Mouse (Mus musculus): Measurements from ENCODE around the gene Map3k4. TPM values are rescaled to one million over a fixed set of nuclear protein-coding genes. Genes with fewer than 3 reads are reported as not detected.

Map3k4 gene
- polyA plus RNA-seq, 1 experiment from 2014 or later: 54.1 TPM

DNA sequence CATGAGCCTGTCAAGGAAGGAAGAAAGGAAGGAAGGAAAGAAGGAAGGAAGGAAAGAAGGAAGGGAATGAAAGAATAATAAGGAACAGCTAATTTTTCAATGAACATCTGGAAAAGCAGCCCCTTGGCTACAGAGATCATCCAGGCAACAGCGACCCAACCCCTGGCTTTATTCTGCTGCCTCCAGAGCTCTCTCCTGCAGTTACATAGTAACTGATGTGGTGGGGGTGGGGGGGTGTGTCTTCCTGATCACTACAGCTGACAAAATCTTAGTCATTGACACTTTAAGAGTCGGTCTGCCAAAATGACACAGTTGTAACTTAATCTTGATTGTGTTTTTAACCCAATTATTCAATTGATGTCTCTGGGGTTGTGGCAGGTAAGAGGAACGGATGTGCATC lies 132.3 kb downstream of the Map3k4 start:
- ATAC-seq (ENCODE audit: low FRiP score): no peak
- no peak overlapping the region for H3K4me2 ChIP-seq
- no peak overlapping the region for H3K4me3 ChIP-seq (replicated peaks)
- H3K27me3 ChIP-seq: no peaks in the 10 kb centered on the region
- H3K4me1 ChIP-seq: peaks cover 11% of the 10 kb centered on the region
- no peak overlapping the region for H3K9ac ChIP-seq
- H3K9me3 ChIP-seq: no peaks in the 10 kb centered on the region
- H3K36me3 ChIP-seq (replicated peaks): peaks cover 2% of the 10 kb centered on the region; the same call in 1 of the 2 replicates
- H3K27ac ChIP-seq: no peak overlapping the region
- 89% methylated on average over 3 of the region's 3 CpGs for WGBS

DNA sequence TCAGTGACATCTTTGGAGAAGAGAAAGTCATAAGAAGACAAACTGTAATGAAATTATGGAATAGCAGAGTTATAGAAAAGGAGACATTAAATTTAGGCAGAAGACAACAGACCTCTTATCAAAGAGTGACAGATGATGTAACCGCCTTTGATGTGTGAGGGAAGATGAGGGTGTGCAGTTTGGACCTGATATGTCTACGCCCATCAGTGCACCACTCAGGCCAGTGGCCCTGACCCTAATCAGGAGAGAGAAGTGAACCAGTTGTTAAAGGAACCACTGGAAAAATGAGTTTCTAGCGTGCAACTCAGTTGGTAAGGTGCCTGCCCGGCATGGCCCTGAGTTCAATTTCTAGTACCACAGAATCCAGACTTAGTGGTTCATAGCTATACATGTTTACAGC lies 132.7 kb downstream of the Map3k4 start:
- no peak overlapping the region for H3K9ac ChIP-seq
- no peaks in the 10 kb centered on the region for H3K9me3 ChIP-seq
- H3K4me2 ChIP-seq: no peak overlapping the region
- H3K27ac ChIP-seq: no peak overlapping the region
- no peak for ATAC-seq (ENCODE audit: low FRiP score)
- no peaks in the 10 kb centered on the region for H3K27me3 ChIP-seq
- H3K36me3 ChIP-seq (replicated peaks): peaks cover 2% of the 10 kb centered on the region; the same call in 1 of the 2 replicates
- 96% methylated on average over 4 of the region's 4 CpGs for WGBS
- peaks cover 11% of the 10 kb centered on the region for H3K4me1 ChIP-seq
- no peak overlapping the region for H3K4me3 ChIP-seq (replicated peaks)

DNA sequence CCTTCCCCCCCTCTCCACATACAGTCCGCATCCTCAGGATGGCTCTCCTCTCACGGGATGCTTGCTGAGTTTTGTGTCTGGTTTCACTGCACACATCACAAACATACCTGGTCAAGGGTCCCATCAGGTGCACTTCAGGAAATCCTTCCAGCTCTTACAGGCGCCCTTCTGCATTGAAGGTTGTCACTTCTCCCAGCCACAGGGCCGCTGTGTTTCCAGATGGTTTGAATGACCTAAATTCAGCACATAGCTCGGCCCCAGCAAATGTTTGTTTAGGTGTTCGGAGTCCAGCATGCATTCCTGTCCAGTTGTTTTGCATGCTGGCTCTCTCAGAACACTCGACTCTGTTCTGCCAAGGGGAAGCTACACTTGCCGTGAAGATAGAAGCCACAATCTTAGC lies 134.3 kb downstream of the Map3k4 start:
- WGBS: 85% methylated on average over 8 of the region's 8 CpGs
- no peak overlapping the region for H3K4me2 ChIP-seq
- no peaks in the 10 kb centered on the region for H3K9me3 ChIP-seq
- no peak for ATAC-seq (ENCODE audit: low FRiP score)
- no peaks in the 10 kb centered on the region for H3K27me3 ChIP-seq
- H3K27ac ChIP-seq: no peak overlapping the region
- peaks cover 11% of the 10 kb centered on the region for H3K4me1 ChIP-seq
- H3K9ac ChIP-seq: no peak overlapping the region
- no peak overlapping the region for H3K4me3 ChIP-seq (replicated peaks)
- peaks cover 4% of the 10 kb centered on the region for H3K36me3 ChIP-seq (replicated peaks)

DNA sequence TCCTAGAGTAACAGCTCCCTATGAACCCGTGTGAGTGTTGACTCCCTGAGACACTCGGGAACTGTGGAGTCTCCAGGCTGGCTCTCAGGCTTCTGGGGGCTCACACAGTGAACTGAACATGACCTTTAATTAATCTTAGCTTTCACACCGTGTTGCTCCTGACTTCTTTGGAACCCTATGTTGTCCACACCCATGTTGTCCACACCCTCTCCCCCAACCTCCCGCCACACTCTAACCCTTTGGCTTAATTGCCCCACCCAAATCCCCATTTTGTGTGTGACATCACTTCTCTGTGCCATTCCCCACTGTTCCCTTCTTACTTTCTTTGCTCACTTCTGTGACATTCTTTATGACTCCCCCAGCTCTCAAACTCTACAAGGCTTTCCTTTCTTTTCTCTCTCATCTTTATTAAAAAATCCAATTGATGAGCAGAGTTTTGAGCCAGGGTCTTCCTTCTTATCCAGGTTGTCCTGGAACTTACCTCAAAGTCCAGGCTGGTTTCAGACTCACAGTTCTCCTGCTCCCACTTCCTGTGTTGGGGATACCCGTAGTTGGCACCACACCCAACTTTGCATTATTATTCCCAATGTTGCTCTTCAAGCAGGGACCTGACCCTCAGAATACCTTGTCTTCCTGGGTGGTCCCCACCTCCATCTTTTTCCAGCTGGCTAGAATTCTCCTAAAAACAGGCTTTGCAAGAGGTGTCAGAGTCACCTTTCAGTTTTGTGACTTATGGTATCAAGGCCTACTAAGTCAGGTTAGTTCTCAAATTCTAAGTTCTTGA lies 135.7 kb downstream of the Map3k4 start:
- no peak for ATAC-seq (ENCODE audit: low FRiP score)
- H3K27me3 ChIP-seq: no peaks in the 10 kb centered on the region
- 84% methylated on average over 5 of the region's 5 CpGs for WGBS
- no peak overlapping the region for H3K4me3 ChIP-seq (replicated peaks)
- peaks cover 8% of the 10 kb centered on the region for H3K4me1 ChIP-seq
- H3K9me3 ChIP-seq: no peaks in the 10 kb centered on the region
- H3K36me3 ChIP-seq (replicated peaks): peaks cover 4% of the 10 kb centered on the region
- no peak overlapping the region for H3K4me2 ChIP-seq
- H3K9ac ChIP-seq: no peak overlapping the region
- no peak overlapping the region for H3K27ac ChIP-seq

DNA sequence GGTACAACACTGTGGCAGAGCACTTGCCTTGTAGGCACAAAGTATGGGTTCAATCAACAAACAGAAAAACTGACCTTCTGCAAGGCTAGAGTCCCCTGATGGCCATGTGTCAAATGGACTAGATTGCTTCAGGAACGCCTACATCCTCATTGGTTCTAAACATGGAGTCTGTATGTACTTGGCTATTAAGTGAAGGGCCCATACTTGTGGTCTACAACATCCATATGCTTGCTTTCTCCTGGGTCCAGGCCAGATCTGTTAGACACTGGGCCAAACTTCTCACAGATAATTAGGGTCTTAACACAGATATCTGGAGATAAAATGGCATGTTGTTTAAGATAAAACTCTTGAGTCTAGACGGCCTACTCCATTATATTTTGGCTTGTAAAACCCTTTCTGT lies 138.8 kb downstream of the Map3k4 start:
- Histone ChIP-seq H3K9me3 (peaks cover 5% of the 10 kb centered on the region; the same call in 1 of the 2 replicates), H3K27ac (no peak overlapping the region), H3K4me2 (no peak overlapping the region), H3K4me1 (0 out of 2 replicates have a peak, but pooled peaks cover 2% of the 10 kb centered on the region), H3K36me3 (replicated peaks) (peaks cover 9% of the 10 kb centered on the region), H3K27me3 (no peaks in the 10 kb centered on the region), H3K4me3 (replicated peaks) (no peak overlapping the region), H3K9ac (no peak overlapping the region)
- 97% methylated on average over 2 of the region's 2 CpGs for WGBS
- no peak for ATAC-seq (ENCODE audit: low FRiP score)

DNA sequence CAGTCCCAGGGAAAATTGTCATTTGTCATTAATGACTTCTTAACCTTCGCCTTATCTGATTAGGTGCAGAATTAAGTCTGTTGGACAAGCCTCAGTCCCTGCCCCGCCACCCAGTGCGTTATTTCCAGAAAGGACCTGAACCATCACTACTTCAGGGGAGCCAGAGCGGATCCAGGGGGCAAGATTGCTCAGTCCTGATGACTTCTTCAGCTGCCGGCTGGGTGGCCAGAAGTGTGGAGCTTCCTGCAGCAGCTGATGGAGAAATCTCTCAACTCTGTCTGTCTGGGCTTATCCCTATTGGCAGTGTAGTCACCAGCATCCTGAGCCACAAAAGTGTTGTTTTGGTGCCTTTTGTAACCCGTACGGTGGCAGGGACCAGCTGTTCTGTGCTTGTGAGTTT lies 139.3 kb downstream of the Map3k4 start:
- 0 out of 2 replicates have a peak, but pooled peaks cover 3% of the 10 kb centered on the region for H3K4me1 ChIP-seq
- H3K4me2 ChIP-seq: no peak overlapping the region
- no peak for ATAC-seq (ENCODE audit: low FRiP score)
- H3K9ac ChIP-seq: no peak overlapping the region
- 94% methylated on average over 7 of the region's 7 CpGs for WGBS
- no peak overlapping the region for H3K4me3 ChIP-seq (replicated peaks)
- H3K9me3 ChIP-seq: peaks cover 5% of the 10 kb centered on the region; the same call in 1 of the 2 replicates
- H3K27me3 ChIP-seq: no peaks in the 10 kb centered on the region
- peaks cover 9% of the 10 kb centered on the region for H3K36me3 ChIP-seq (replicated peaks)
- H3K27ac ChIP-seq: no peak overlapping the region

Other genes starting within 250 kb of the Map3k4 start
- 40.6 and 40.9 TPM in 2 replicates for gene Agpat4, start 200.1 kb downstream of the Map3k4 start, polyA plus RNA-seq (2016; fragmentation: Nextera tagmentation; extraction: Ambion mirVana)
- 0.10 TPM in 1 of 2 replicates, not detected in the other for gene Plg, start 59.8 kb upstream of the Map3k4 start, polyA plus RNA-seq (2016; fragmentation: Nextera tagmentation; extraction: Ambion mirVana)
- not detected in 2 replicates for gene Slc22a3, start 188.9 kb upstream of the Map3k4 start, polyA plus RNA-seq (2016; fragmentation: Nextera tagmentation; extraction: Ambion mirVana)

Measured in forebrain, embryonic 12.5 days (tissue).